Mouse (Mus musculus) neural tube, embryonic 13.5 days (tissue): Measurements from ENCODE around the gene Gpr155. TPM values are rescaled to one million over a fixed set of nuclear protein-coding genes. Genes with fewer than 3 reads are reported as not detected.
A peak's percentile ranks its signal among the peaks of the same experiment; 100 is the strongest.

Source experiments
- ATAC-seq: fragments of 200-750 bp; cut with Nextera tagmentation; 2 replicates; pipeline ENCODE4 v1.8.0; 2017; ENCODE audit warnings: low read depth, mild to moderate bottlenecking, moderate TSS enrichment, moderate library complexity
- H3K27ac ChIP-seq: fragments of 300-500 bp; sonication (generic); replicated peaks from 2 replicates; pipeline ENCODE4 v1.5.1; 2015; ENCODE audit warnings: moderate library complexity, mild to moderate bottlenecking, inconsistent platforms
- H3K27me3 ChIP-seq: fragments of 300-500 bp; sonication (generic); 2 replicates; pipeline ENCODE4 v1.6.1; 2015; ENCODE audit warnings: mild to moderate bottlenecking, inconsistent platforms
- H3K36me3 ChIP-seq: fragments of 300-500 bp; sonication (generic); 2 replicates; pipeline ENCODE4 v1.6.1; 2015; ENCODE audit warnings: mild to moderate bottlenecking, inconsistent platforms
- H3K4me1 ChIP-seq: fragments of 300-500 bp; sonication (generic); replicated peaks from 2 replicates; pipeline ENCODE4 v1.6.1; 2015; ENCODE audit warnings: inconsistent platforms
- H3K4me2 ChIP-seq: fragments of 300-500 bp; sonication (generic); 2 replicates; pipeline ENCODE4 v1.6.1; 2015; ENCODE audit warnings: inconsistent platforms, mild to moderate bottlenecking, moderate library complexity
- H3K4me3 ChIP-seq: fragments of 300-500 bp; sonication (generic); 2 replicates; pipeline ENCODE4 v1.5.1; 2015; ENCODE audit warnings: mild to moderate bottlenecking, inconsistent platforms
- H3K9ac ChIP-seq: fragments of 300-500 bp; sonication (generic); 2 replicates; pipeline ENCODE4 v1.6.1; 2015; ENCODE audit warnings: moderate library complexity, mild to moderate bottlenecking, inconsistent platforms
- H3K9me3 ChIP-seq: fragments of 300-500 bp; sonication (generic); 2 replicates; pipeline ENCODE4 v1.6.1; 2016; ENCODE audit warnings: inconsistent platforms
- WGBS: fragments of 180-500 bp; shearing (Covaris S2); methylation state at CpG from one replicate; pipeline ENCODE4 v1.1.7; 2015; 5-methylcytosine and 5-hydroxymethylcytosine counted together
- polyA plus RNA-seq: library from polyadenylated mRNA; unstranded; fragments of >200 nt; fragmentation: Nextera tagmentation; extraction: Ambion mirVana; gene quantifications from 2 replicates; pipeline ENCODE4 v1.2.1, GENCODE M21; 2015

The Gpr155 gene
- 14.8 and 16.0 TPM in 2 replicates for polyA plus RNA-seq

DNA sequence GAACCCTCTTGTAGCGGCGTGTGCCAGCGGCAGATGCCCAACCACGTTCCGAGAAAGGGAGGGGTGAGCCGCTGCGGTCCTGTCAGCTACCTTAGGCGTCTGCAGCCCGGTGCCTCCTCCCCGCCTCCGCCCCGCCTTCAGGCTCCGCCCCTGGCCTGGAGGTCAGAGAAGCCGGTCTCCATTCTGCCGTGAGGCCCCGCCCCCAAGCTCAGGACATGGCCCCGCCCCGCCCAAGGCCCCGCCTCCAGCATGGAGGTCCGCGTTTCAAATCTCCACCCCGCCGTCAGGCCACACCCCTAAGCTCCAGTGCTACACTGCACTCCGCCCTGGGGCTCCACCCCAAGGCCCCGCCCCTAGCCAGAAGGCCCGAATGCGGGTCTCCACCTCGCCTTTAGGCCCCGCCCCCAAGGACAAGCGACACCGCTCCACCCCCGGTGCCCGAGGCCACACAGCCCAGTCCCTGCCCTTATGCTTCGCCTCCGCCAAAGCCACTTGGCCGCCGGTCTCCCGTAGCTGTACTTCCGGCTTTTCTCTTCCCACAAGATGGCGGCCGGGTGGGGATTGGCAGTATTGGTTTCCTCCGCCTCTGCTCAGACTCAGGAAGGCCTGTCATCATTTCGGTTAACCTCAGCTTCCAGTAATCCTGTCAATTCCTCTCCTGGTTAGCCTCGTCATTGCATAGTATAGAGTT lies at the start of gene Gpr155:
TSS of gene Gpr155 (minus strand) at position 217 of the 691 bp plus-strand sequence.
- ATAC-seq, result peak; percentile 98
- no peaks in the 10 kb centered on the region for H3K27me3 ChIP-seq
- H3K9me3 ChIP-seq, result no peaks in the 10 kb centered on the region
- peak within 1 kb of the TSS; percentile 82 for H3K9ac ChIP-seq
- H3K4me2 ChIP-seq, result peak within 1 kb of the TSS; percentile 93
- WGBS, result 1% methylated on average over 44 of the region's 44 CpGs
- H3K27ac ChIP-seq, result peak within 1 kb of the TSS; percentile 80
- H3K4me3 ChIP-seq, result peak within 1 kb of the TSS; percentile 74
- H3K4me1 ChIP-seq, result peaks cover 9% of the 10 kb centered on the region
- 0 out of 2 replicates have a peak, but pooled peaks cover 3% of the 10 kb centered on the region for H3K36me3 ChIP-seq

DNA sequence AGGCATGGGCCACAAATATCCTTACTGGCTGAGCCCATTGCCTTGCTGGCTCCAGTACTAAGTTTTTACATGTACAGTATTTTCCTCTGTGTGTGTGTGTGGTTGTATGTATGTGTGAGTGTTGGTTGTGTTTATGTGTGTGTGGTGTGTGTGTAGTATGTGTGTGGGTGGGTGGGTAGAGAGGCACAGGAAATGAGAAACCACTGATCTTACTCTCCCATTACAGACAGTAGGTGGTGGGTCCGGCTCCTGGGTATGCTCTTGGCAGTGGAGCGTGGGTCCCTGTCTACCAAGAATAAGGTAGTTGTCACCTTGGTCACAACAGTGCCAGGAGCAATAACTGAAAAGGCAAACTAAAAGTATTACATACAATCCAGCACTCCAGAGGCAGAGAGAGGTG lies 49.5 kb upstream of the Gpr155 start:
- Histone ChIP-seq H3K4me2 (no peak overlapping the region), H3K9me3 (no peaks in the 10 kb centered on the region), H3K27me3 (no peaks in the 10 kb centered on the region), H3K36me3 (0 out of 2 replicates have a peak, but pooled peaks cover 5% of the 10 kb centered on the region), H3K4me3 (no peak overlapping the region), H3K9ac (no peak overlapping the region), H3K27ac (no peak overlapping the region), H3K4me1 (peaks cover 7% of the 10 kb centered on the region; the same call in 1 of the 2 replicates)
- WGBS, result 87% methylated on average over 2 of the region's 2 CpGs
- ATAC-seq, result no peak

DNA sequence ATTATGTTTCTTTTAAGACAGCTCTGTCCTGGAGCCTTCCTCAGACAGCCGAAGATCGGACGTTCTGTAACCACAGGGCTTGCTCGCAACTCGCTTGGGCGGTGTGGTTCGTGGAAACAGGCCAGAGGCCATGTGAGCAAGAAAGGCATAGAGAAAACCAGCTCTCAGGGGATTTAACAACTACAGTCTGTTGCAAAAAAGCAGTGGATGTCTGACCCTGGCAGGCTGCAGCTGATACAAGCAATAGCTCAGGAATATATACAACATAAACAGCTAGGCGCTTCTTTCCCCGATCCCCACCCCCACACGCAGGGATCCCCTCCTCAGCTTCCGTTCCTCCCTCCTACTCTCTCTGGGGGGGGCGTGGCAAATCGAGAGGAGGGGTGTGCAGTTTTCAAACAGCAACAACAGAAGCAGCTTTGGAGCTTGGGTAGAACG lies 45.6 kb upstream of the Gpr155 start:
- H3K4me1 ChIP-seq, result peaks cover 15% of the 10 kb centered on the region; the same call in 1 of the 2 replicates
- 0 out of 2 replicates have a peak, but pooled peaks cover 5% of the 10 kb centered on the region for H3K36me3 ChIP-seq
- ATAC-seq, result no peak
- no peaks in the 10 kb centered on the region for H3K9me3 ChIP-seq
- peak overlapping the region; percentile 43 for H3K4me2 ChIP-seq
- no peaks in the 10 kb centered on the region for H3K27me3 ChIP-seq
- H3K4me3 ChIP-seq, result peak overlapping the region; percentile 14; the same call in 1 of the 2 replicates
- H3K9ac ChIP-seq, result peak overlapping the region; percentile 54
- WGBS, result 37% methylated on average over 14 of the region's 14 CpGs
- peak overlapping the region; percentile 61; the same call in 1 of the 2 replicates for H3K27ac ChIP-seq

DNA sequence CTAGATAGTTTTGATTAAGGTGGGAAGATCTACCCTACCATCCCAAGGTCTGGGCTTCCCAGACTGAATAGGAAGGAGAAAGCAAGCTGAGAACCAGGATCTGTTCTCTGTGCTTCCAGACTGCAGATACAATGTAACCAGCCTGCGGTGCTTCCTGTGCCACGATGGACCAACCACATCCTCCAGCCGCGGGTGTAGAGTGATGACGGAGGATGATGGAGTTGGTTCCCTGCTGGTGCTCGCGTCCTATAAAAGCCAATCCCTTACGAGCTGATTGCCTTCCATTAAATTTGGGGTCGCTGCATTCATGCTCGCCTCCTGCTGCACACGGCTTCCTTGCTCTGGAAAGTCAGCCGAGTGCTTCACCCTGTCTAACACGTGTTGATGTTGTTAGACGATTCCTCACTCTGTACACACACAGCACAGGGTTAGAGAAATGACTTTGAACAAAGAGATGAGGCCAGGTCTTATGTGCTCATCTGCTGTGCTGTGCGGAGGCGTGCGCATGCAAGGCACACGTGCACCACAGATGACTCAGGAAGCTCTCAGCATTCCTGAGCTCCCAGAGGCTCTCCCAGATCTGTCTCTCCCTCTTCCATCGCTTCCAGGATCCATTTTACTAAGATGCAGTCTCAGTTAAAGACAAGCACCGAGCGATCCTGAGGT lies 42.6 kb upstream of the Gpr155 start:
- Histone ChIP-seq H3K36me3 (0 out of 2 replicates have a peak, but pooled peaks cover 2% of the 10 kb centered on the region), H3K4me1 (peaks cover 15% of the 10 kb centered on the region; the same call in 1 of the 2 replicates), H3K4me3 (no peak overlapping the region), H3K27me3 (no peaks in the 10 kb centered on the region), H3K9me3 (no peaks in the 10 kb centered on the region), H3K4me2 (peak overlapping the region; percentile 26; the same call in 1 of the 2 replicates), H3K9ac (no peak overlapping the region), H3K27ac (0 out of 2 replicates have a peak overlapping the region, but pooled peaks have one; percentile 14)
- WGBS, result 51% methylated on average over 21 of the region's 21 CpGs
- ATAC-seq, result no peak

DNA sequence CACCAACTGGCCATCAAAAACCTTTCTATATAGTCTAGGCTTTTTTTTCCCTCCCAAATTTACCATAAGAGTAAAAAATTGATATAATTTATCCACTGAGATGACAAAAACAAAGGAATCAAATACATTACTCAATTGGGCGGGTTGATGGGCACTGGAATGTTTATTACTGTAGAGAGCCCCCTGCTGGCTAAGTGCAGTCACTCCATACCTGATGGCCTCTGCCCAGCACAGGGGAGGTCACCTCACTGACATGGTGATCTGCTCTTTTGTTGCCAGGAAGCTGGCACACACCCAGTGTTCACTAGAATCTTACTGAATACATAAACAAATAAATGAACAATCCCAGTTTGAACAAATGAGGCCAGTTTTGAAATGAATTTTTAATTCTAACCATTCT lies 40.9 kb upstream of the Gpr155 start:
- no peaks in the 10 kb centered on the region for H3K36me3 ChIP-seq
- no peak overlapping the region for H3K9ac ChIP-seq
- no peaks in the 10 kb centered on the region for H3K27me3 ChIP-seq
- H3K4me3 ChIP-seq, result no peak overlapping the region
- ATAC-seq, result no peak
- 42% methylated on average over 1 of the region's 1 CpGs for WGBS
- no peak overlapping the region for H3K4me2 ChIP-seq
- H3K27ac ChIP-seq, result no peak overlapping the region
- no peaks in the 10 kb centered on the region for H3K9me3 ChIP-seq
- peaks cover 14% of the 10 kb centered on the region; the same call in 1 of the 2 replicates for H3K4me1 ChIP-seq

DNA sequence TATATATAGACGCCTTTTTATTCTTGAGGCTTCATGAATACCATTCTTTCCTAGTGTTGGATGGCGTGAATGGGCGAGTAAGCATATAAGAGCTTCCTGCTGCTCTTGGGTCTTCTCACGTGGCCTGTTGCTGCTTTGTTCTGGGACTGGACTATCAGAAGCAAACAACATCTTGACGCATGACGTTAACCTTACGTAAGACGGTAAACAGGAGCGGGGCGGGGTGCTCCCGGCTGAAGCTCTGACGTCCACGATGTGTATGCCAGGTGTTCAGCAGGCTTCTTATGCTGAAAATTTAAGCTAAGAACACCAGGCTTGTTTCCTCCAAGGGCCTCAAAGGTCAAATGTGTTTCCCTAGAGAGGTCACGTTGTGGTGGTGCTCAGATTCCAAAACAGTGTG lies 39.5 kb upstream of the Gpr155 start:
- Histone ChIP-seq H3K9ac (no peak overlapping the region), H3K9me3 (no peaks in the 10 kb centered on the region), H3K4me1 (peaks cover 8% of the 10 kb centered on the region; the same call in 1 of the 2 replicates), H3K4me3 (no peak overlapping the region), H3K27ac (no peak overlapping the region), H3K4me2 (no peak overlapping the region), H3K27me3 (no peaks in the 10 kb centered on the region), H3K36me3 (no peaks in the 10 kb centered on the region)
- ATAC-seq, result no peak
- 88% methylated on average over 14 of the region's 14 CpGs for WGBS

DNA sequence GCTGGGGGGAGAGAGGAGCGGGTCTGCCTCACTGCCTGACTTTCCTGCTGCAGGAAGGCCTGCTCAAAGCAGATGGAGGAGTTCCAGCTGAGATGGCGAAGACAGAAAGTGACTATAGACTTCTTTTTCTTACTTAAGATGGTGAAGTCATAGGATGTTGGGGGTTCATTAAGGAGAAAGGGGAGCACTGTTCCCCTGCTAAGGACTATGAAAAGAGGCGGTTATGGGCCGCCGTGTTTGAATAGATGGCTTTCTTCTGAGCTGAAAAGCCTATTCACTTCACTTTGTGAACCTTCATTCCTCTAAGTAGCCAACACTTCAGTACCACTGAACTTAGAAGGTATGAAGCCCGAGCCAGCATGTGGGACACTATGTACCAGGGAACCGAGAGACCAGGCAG lies 33.4 kb upstream of the Gpr155 start:
- 33% methylated on average over 7 of the region's 7 CpGs for WGBS

DNA sequence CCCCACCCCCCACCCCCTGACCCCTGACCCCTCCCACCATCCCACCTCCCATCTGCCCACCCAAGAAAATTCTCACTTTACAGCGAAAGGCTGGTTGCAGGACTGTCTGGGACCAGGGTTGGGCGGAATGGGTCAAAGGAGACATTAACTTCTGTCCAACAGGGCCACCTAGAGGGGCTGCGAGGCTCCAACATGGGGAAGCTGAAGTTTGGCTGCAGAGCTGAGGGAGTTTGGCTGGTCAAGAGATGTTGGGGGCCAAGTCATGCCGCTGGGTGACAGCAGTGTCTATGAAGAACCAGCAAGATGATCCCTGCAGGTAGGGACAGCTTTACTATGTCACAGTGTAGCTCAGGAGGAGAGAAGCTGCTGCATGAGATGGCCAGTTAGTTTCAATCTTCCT lies 32.9 kb upstream of the Gpr155 start:
- no peaks in the 10 kb centered on the region for H3K27me3 ChIP-seq
- 55% methylated on average over 4 of the region's 4 CpGs for WGBS
- no peak for ATAC-seq
- H3K9ac ChIP-seq, result no peak overlapping the region
- no peaks in the 10 kb centered on the region for H3K9me3 ChIP-seq
- H3K27ac ChIP-seq, result no peak overlapping the region
- no peaks in the 10 kb centered on the region for H3K36me3 ChIP-seq
- H3K4me3 ChIP-seq, result no peak overlapping the region
- H3K4me1 ChIP-seq, result no peaks in the 10 kb centered on the region
- H3K4me2 ChIP-seq, result no peak overlapping the region

More for the DNA sequence above, 33.4 kb upstream of the Gpr155 start:
- H3K9ac ChIP-seq, result no peak overlapping the region
- no peak overlapping the region for H3K27ac ChIP-seq
- no peaks in the 10 kb centered on the region for H3K9me3 ChIP-seq
- no peaks in the 10 kb centered on the region for H3K4me1 ChIP-seq
- H3K27me3 ChIP-seq, result no peaks in the 10 kb centered on the region
- H3K4me3 ChIP-seq, result no peak overlapping the region
- H3K4me2 ChIP-seq, result no peak overlapping the region
- ATAC-seq, result no peak
- no peaks in the 10 kb centered on the region for H3K36me3 ChIP-seq

DNA sequence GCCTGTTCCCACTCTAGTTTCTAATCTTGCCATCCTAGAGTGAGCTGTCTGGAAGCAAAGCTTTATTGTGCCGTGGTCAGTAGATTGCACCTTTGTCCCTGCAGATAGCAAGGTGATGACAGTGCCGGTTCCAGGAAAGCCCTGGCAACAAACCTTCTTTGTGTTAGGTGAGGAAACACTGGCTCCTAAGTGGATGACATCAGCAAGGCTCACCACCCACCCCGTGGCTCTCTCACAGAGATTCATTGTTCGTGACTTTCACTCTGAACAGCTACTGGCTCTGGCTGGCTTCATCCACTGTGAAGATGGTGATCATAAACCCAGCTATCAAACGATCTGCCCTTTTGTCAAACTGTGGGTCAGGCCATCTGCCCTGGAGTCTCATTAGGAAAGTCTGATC lies 29.5 kb upstream of the Gpr155 start:
- Histone ChIP-seq H3K9me3 (no peaks in the 10 kb centered on the region), H3K4me3 (no peak overlapping the region), H3K9ac (no peak overlapping the region), H3K27ac (no peak overlapping the region), H3K36me3 (no peaks in the 10 kb centered on the region), H3K27me3 (no peaks in the 10 kb centered on the region), H3K4me2 (no peak overlapping the region), H3K4me1 (no peaks in the 10 kb centered on the region)
- ATAC-seq, result no peak
- 33% methylated on average over 5 of the region's 5 CpGs for WGBS

DNA sequence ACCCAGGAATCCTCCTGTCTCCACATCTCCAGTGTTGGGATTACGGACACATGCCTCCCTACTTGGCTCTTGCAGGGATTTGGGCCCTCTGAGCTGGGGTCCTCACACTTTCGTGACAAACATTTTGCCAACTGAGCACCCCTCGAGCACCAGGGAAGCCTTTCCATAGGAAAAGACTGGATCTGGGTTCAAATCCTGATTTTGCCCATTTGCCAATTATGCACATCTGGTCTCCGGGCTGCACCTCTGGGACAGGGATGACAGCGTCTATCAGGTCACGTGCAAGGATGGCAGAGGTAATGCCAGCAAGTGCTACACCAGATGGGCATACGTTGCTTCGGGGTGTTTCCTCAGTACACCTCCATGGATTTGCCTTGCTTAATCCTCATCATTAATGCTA lies 23.7 kb upstream of the Gpr155 start:
- ATAC-seq, result no peak
- H3K4me2 ChIP-seq, result no peak overlapping the region
- H3K4me1 ChIP-seq, result no peaks in the 10 kb centered on the region
- H3K36me3 ChIP-seq, result no peaks in the 10 kb centered on the region
- no peak overlapping the region for H3K27ac ChIP-seq
- WGBS, result 93% methylated on average over 8 of the region's 8 CpGs
- no peaks in the 10 kb centered on the region for H3K27me3 ChIP-seq
- no peaks in the 10 kb centered on the region for H3K9me3 ChIP-seq
- no peak overlapping the region for H3K4me3 ChIP-seq
- H3K9ac ChIP-seq, result no peak overlapping the region

DNA sequence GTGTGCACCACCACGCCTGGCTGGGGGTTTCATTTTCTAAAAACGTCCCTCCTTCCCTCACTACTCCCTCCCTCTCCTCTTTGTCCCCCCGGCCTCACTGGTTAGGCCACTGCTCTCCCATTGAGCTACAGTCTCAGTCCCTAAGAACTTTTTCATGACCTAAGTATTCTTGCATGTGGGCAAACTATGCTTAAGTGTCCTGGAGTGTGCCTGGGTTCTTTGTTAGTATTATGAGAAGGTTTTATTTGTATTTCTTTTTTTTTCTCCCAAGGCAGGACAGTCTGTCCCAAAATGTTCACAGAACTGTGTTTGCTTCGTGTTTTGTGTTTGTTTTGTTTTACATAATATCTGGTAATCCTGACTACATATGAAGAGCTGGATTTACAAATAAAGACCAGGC lies 21.3 kb upstream of the Gpr155 start:
- no peak for ATAC-seq
- Histone ChIP-seq H3K4me2 (no peak overlapping the region), H3K9ac (no peak overlapping the region), H3K4me1 (no peaks in the 10 kb centered on the region), H3K4me3 (no peak overlapping the region), H3K36me3 (no peaks in the 10 kb centered on the region), H3K9me3 (no peaks in the 10 kb centered on the region), H3K27ac (no peak overlapping the region), H3K27me3 (no peaks in the 10 kb centered on the region)
- WGBS, result 66% methylated on average over 4 of the region's 4 CpGs

DNA sequence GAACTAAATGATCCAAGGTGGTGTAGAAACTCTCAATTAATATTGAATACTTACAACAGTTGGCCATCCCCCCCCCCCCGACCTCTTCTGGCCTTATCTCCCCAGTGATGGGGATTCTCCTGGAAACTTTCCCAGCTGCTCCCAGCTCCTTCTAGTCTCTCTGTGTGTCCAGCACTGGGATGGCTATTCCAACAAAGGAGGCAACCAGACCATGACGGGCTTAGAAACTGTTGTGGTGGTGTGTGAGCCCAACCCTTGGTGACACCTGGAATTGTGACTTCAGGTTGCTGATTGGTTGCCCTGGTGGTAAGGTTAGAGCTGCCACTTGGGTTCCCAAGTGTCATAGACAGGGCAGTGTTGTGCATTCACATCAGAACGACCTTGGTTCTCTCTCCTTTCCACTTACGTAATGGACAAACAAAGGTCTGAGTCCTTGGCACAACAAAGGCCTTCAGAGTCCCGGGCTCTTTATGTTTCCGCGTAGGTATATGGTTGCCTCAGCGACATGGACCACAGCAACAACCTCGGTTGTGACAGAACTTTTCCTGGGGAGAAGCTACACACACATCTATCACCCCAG lies 20.1 kb upstream of the Gpr155 start:
- no peaks in the 10 kb centered on the region for H3K27me3 ChIP-seq
- no peaks in the 10 kb centered on the region for H3K36me3 ChIP-seq
- peaks cover 8% of the 10 kb centered on the region for H3K4me1 ChIP-seq
- WGBS, result 89% methylated on average over 9 of the region's 9 CpGs
- no peak for ATAC-seq
- H3K27ac ChIP-seq, result no peak overlapping the region
- H3K4me2 ChIP-seq, result no peak overlapping the region
- H3K9ac ChIP-seq, result no peak overlapping the region
- H3K4me3 ChIP-seq, result no peak overlapping the region
- no peaks in the 10 kb centered on the region for H3K9me3 ChIP-seq
